Mouse (Mus musculus): Measurements from ENCODE around the gene Ints14. TPM values are rescaled to one million over a fixed set of nuclear protein-coding genes. Genes with fewer than 3 reads are reported as not detected.
"Not testable (repeated sequence)": the region's sequence is repeated elsewhere in the genome, so short reads cannot be mapped to it uniquely, and the experiment has no call there.

Gene Ints14
- polyA plus RNA-seq, 1 experiment from 2014 or later = 55.8 TPM

GRCm38 (mm10) chr9:64981904-64982303, 21.2 kb downstream of the Ints14 start:
- Histone ChIP-seq H3K9ac (ENCODE audit: low read length) (no peak overlapping the region), H3K4me3 (ENCODE audit: low read length) (no peak overlapping the region), H3K4me1 (replicated peaks; ENCODE audit: control insufficient read depth, insufficient read depth, low read length) (no peaks in the 10 kb centered on the region), H3K4me2 (ENCODE audit: low read depth, low read length) (no peak overlapping the region), H3K9me3 (ENCODE audit: control insufficient read depth, low read length) (no peaks in the 10 kb centered on the region), H3K27ac (ENCODE audit: low read length) (no peak overlapping the region), H3K36me3 (ENCODE audit: control insufficient read depth, insufficient read depth, low read length) (peaks cover 62% of the 10 kb centered on the region), H3K27me3 (ENCODE audit: control insufficient read depth, insufficient read depth, low read depth, low read length) (no peaks in the 10 kb centered on the region)
- WGBS = 79% methylated on average over 1 of the region's 1 CpGs
- ATAC-seq (ENCODE audit: low read depth) = no peak

GRCm38 (mm10) chr9:64985037-64985794, 24.5 kb downstream of the Ints14 start:
- H3K9me3 ChIP-seq (ENCODE audit: control insufficient read depth, low read length) = no peaks in the 10 kb centered on the region
- H3K36me3 ChIP-seq (ENCODE audit: control insufficient read depth, insufficient read depth, low read length) = peaks cover 51% of the 10 kb centered on the region
- no peaks in the 10 kb centered on the region for H3K27me3 ChIP-seq (ENCODE audit: control insufficient read depth, insufficient read depth, low read depth, low read length)
- H3K27ac ChIP-seq (ENCODE audit: low read length) = no peak overlapping the region
- H3K9ac ChIP-seq (ENCODE audit: low read length) = no peak overlapping the region
- H3K4me2 ChIP-seq (ENCODE audit: low read depth, low read length) = no peak overlapping the region
- no peak overlapping the region for H3K4me3 ChIP-seq (ENCODE audit: low read length)
- 58% methylated on average over 8 of the region's 8 CpGs for WGBS
- ATAC-seq (ENCODE audit: low read depth) = no peak
- H3K4me1 ChIP-seq (replicated peaks; ENCODE audit: control insufficient read depth, insufficient read depth, low read length) = no peaks in the 10 kb centered on the region

- Histone ChIP-seq H3K4me1 (replicated peaks; ENCODE audit: control insufficient read depth, insufficient read depth, low read length) (no peaks in the 10 kb centered on the region), H3K4me3 (ENCODE audit: low read length) (no peak overlapping the region), H3K9ac (ENCODE audit: low read length) (no peak overlapping the region), H3K27ac (ENCODE audit: low read length) (no peak overlapping the region), H3K27me3 (ENCODE audit: control insufficient read depth, insufficient read depth, low read depth, low read length) (no peaks in the 10 kb centered on the region), H3K4me2 (ENCODE audit: low read depth, low read length) (no peak overlapping the region), H3K9me3 (ENCODE audit: control insufficient read depth, low read length) (no peaks in the 10 kb centered on the region), H3K36me3 (ENCODE audit: control insufficient read depth, insufficient read depth, low read length) (peaks cover 47% of the 10 kb centered on the region)
- 75% methylated on average over 9 of the region's 9 CpGs for WGBS
- no peak for ATAC-seq (ENCODE audit: low read depth)
These were observed 25.1 kb downstream of the Ints14 start for GRCm38 (mm10) chr9:64985807-64986206.

GRCm38 (mm10) chr9:64987651-64988050, 26.9 kb downstream of the Ints14 start:
- no peak overlapping the region for H3K4me3 ChIP-seq (ENCODE audit: low read length)
- no peak for ATAC-seq (ENCODE audit: low read depth)
- no peaks in the 10 kb centered on the region for H3K27me3 ChIP-seq (ENCODE audit: control insufficient read depth, insufficient read depth, low read depth, low read length)
- no peak overlapping the region for H3K27ac ChIP-seq (ENCODE audit: low read length)
- WGBS = 80% methylated on average over 2 of the region's 2 CpGs
- peaks cover 35% of the 10 kb centered on the region for H3K36me3 ChIP-seq (ENCODE audit: control insufficient read depth, insufficient read depth, low read length)
- H3K4me2 ChIP-seq (ENCODE audit: low read depth, low read length) = no peak overlapping the region
- no peaks in the 10 kb centered on the region for H3K9me3 ChIP-seq (ENCODE audit: control insufficient read depth, low read length)
- no peak overlapping the region for H3K9ac ChIP-seq (ENCODE audit: low read length)
- no peaks in the 10 kb centered on the region for H3K4me1 ChIP-seq (replicated peaks; ENCODE audit: control insufficient read depth, insufficient read depth, low read length)

- Histone ChIP-seq H3K4me2 (ENCODE audit: low read depth, low read length) (no peak overlapping the region), H3K4me1 (replicated peaks; ENCODE audit: control insufficient read depth, insufficient read depth, low read length) (no peaks in the 10 kb centered on the region), H3K9me3 (ENCODE audit: control insufficient read depth, low read length) (no peaks in the 10 kb centered on the region), H3K27ac (ENCODE audit: low read length) (no peak overlapping the region), H3K4me3 (ENCODE audit: low read length) (no peak overlapping the region), H3K36me3 (ENCODE audit: control insufficient read depth, insufficient read depth, low read length) (peaks cover 35% of the 10 kb centered on the region), H3K9ac (ENCODE audit: low read length) (no peak overlapping the region), H3K27me3 (ENCODE audit: control insufficient read depth, insufficient read depth, low read depth, low read length) (no peaks in the 10 kb centered on the region)
- ATAC-seq (ENCODE audit: low read depth) = no peak
- WGBS = 88% methylated on average over 6 of the region's 6 CpGs
These were observed 27.7 kb downstream of the Ints14 start for GRCm38 (mm10) chr9:64988443-64988842.

- H3K4me2 ChIP-seq (ENCODE audit: low read depth, low read length) = no peak overlapping the region
- H3K9me3 ChIP-seq (ENCODE audit: control insufficient read depth, low read length) = no peaks in the 10 kb centered on the region
- no peak for ATAC-seq (ENCODE audit: low read depth)
- peaks cover 26% of the 10 kb centered on the region for H3K36me3 ChIP-seq (ENCODE audit: control insufficient read depth, insufficient read depth, low read length)
- H3K4me1 ChIP-seq (replicated peaks; ENCODE audit: control insufficient read depth, insufficient read depth, low read length) = no peaks in the 10 kb centered on the region
- WGBS = 85% methylated on average over 7 of the region's 7 CpGs
- H3K9ac ChIP-seq (ENCODE audit: low read length) = no peak overlapping the region
- no peaks in the 10 kb centered on the region for H3K27me3 ChIP-seq (ENCODE audit: control insufficient read depth, insufficient read depth, low read depth, low read length)
- no peak overlapping the region for H3K4me3 ChIP-seq (ENCODE audit: low read length)
- H3K27ac ChIP-seq (ENCODE audit: low read length) = no peak overlapping the region
These were observed 29.6 kb downstream of the Ints14 start for GRCm38 (mm10) chr9:64990291-64990690.

GRCm38 (mm10) chr9:64995464-64995863, 34.8 kb downstream of the Ints14 start:
- H3K4me2 ChIP-seq (ENCODE audit: low read depth, low read length); H3K4me1 ChIP-seq (replicated peaks; ENCODE audit: control insufficient read depth, insufficient read depth, low read length); H3K4me3 ChIP-seq (ENCODE audit: low read length); H3K27ac ChIP-seq (ENCODE audit: low read length); H3K9ac ChIP-seq (ENCODE audit: low read length); H3K9me3 ChIP-seq (ENCODE audit: control insufficient read depth, low read length); ATAC-seq (ENCODE audit: low read depth); H3K27me3 ChIP-seq (ENCODE audit: control insufficient read depth, insufficient read depth, low read depth, low read length): not testable (repeated sequence)
- H3K36me3 ChIP-seq (ENCODE audit: control insufficient read depth, insufficient read depth, low read length) = peaks cover 17% of the 10 kb centered on the region
- 78% methylated on average over 1 of the region's 1 CpGs for WGBS

- 76% methylated on average over 4 of the region's 4 CpGs for WGBS
- no peak overlapping the region for H3K4me3 ChIP-seq (ENCODE audit: low read length)
- H3K27ac ChIP-seq (ENCODE audit: low read length) = no peak overlapping the region
- no peaks in the 10 kb centered on the region for H3K27me3 ChIP-seq (ENCODE audit: control insufficient read depth, insufficient read depth, low read depth, low read length)
- H3K4me2 ChIP-seq (ENCODE audit: low read depth, low read length) = no peak overlapping the region
- no peaks in the 10 kb centered on the region for H3K9me3 ChIP-seq (ENCODE audit: control insufficient read depth, low read length)
- peaks cover 27% of the 10 kb centered on the region for H3K36me3 ChIP-seq (ENCODE audit: control insufficient read depth, insufficient read depth, low read length)
- no peaks in the 10 kb centered on the region for H3K4me1 ChIP-seq (replicated peaks; ENCODE audit: control insufficient read depth, insufficient read depth, low read length)
- H3K9ac ChIP-seq (ENCODE audit: low read length) = no peak overlapping the region
- ATAC-seq (ENCODE audit: low read depth) = no peak
These were observed 40.8 kb downstream of the Ints14 start for GRCm38 (mm10) chr9:65001481-65001880.

GRCm38 (mm10) chr9:65005737-65006136, 45.0 kb downstream of the Ints14 start:
- Histone ChIP-seq H3K27ac (ENCODE audit: low read length) (no peak overlapping the region), H3K27me3 (ENCODE audit: control insufficient read depth, insufficient read depth, low read depth, low read length) (no peaks in the 10 kb centered on the region), H3K4me1 (replicated peaks; ENCODE audit: control insufficient read depth, insufficient read depth, low read length) (no peaks in the 10 kb centered on the region), H3K36me3 (ENCODE audit: control insufficient read depth, insufficient read depth, low read length) (peaks cover 17% of the 10 kb centered on the region), H3K4me2 (ENCODE audit: low read depth, low read length) (no peak overlapping the region), H3K9me3 (ENCODE audit: control insufficient read depth, low read length) (no peaks in the 10 kb centered on the region), H3K9ac (ENCODE audit: low read length) (no peak overlapping the region), H3K4me3 (ENCODE audit: low read length) (no peak overlapping the region)
- WGBS = 92% methylated on average over 8 of the region's 8 CpGs
- ATAC-seq (ENCODE audit: low read depth) = no peak

All from lung, embryonic 16.5 days (tissue).